Comparison of ENCODE assay signal across 13 mouse cellular contexts in the genomic region with DNA sequence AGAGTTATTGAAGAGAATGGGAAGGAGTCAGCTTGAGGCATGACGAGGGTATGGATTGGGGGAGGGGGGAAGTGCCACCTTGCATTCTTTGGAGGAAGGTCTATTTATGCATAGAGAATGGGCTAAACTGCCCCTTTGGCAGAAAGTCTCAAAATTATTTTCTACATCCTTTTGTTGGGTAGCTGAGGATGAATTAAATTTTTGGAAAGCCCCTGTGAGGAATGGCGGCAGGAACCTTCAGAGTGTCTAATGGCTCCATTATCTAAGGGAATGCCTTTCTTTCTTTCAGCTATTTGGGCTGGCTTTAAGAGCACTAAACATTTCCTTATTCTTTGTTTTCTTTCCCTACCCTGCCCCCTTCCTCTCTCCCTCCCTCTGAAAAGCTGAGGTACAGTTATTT. TPM values are rescaled to one million over a fixed set of nuclear protein-coding genes. Genes with fewer than 3 reads are reported as not detected.
DNase-seq lines count a peak whose midpoint lies in the region; ATAC-seq and TF ChIP-seq lines count a peak whose summit lies in the region.
"Had no signal": no experiment of that assay in that cellular context is flagged by ENCODE, and none has a peak within 500 bp of the region (broad histone marks: within the 10 kb centered on the region; RNA-seq: fewer than 3 reads in every experiment).

No protein-coding gene starts in this region.

- H3K27me3 ChIP-seq in E14TG2a.4 (ENCODE audit: insufficient read depth, low read length): peaks cover 79% of the 10 kb centered on the region
- H3K27me3 ChIP-seq in hindbrain, embryonic 10.5 days (ENCODE audit: insufficient read depth, poor library complexity, severe bottlenecking): peaks cover 98% of the 10 kb centered on the region
- H3K27me3 ChIP-seq in midbrain, embryonic 12.5 days: peaks cover 76% of the 10 kb centered on the region
- H3K27me3 ChIP-seq in intestine, postnatal 0 days (replicated peaks; ENCODE audit: control insufficient read depth, insufficient read depth, low read length): peaks cover 98% of the 10 kb centered on the region

- H3K4me2 ChIP-seq in midbrain, embryonic 12.5 days (replicated peaks): peak overlapping the region; percentile 71
- no peak overlapping the region for H3K4me2 ChIP-seq in intestine, postnatal 0 days (replicated peaks; ENCODE audit: low read depth)
- H3K4me2 ChIP-seq: liver, embryonic 11.5 days had no signal

- WGBS in hindbrain, embryonic 10.5 days: 6% methylated on average over 2 of the region's 2 CpGs
- WGBS in midbrain, embryonic 12.5 days: 2% methylated on average over 2 of the region's 2 CpGs
- WGBS in intestine, postnatal 0 days: 3% methylated on average over 2 of the region's 2 CpGs

- H3K9ac ChIP-seq in midbrain, embryonic 12.5 days (replicated peaks): peak overlapping the region; percentile 62
- no peak overlapping the region for H3K9ac ChIP-seq in intestine, postnatal 0 days (ENCODE audit: low read depth, low read length)

- no peak for TF ChIP-seq CTCF in E14TG2a.4 (conservative IDR thresholded peaks at IDR 0.05; ENCODE audit: low read length)
- TF ChIP-seq CTCF in intestine, postnatal 0 days (IDR thresholded peaks at IDR 0.05; ENCODE audit: low read depth): no peak

- peaks cover 37% of the 10 kb centered on the region for H3K36me3 ChIP-seq in E14TG2a.4 (ENCODE audit: insufficient read depth, low read length)
- H3K36me3 ChIP-seq in hindbrain, embryonic 10.5 days: peaks cover 24% of the 10 kb centered on the region
- no peaks in the 10 kb centered on the region for H3K36me3 ChIP-seq in midbrain, embryonic 12.5 days
- no peaks in the 10 kb centered on the region for H3K36me3 ChIP-seq in intestine, postnatal 0 days (ENCODE audit: control insufficient read depth, insufficient read depth)

- no peaks in the 10 kb centered on the region for H3K9me3 ChIP-seq in E14TG2a.4 (ENCODE audit: low read length)
- no peaks in the 10 kb centered on the region for H3K9me3 ChIP-seq in hindbrain, embryonic 10.5 days
- no peaks in the 10 kb centered on the region for H3K9me3 ChIP-seq in midbrain, embryonic 12.5 days
- no peaks in the 10 kb centered on the region for H3K9me3 ChIP-seq in intestine, postnatal 0 days (ENCODE audit: control insufficient read depth)

- H3K27ac ChIP-seq in hindbrain, embryonic 10.5 days: peak overlapping the region; percentile 97
- no peak overlapping the region for H3K27ac ChIP-seq in midbrain, embryonic 12.5 days (replicated peaks)
- no peak overlapping the region for H3K27ac ChIP-seq in intestine, postnatal 0 days (ENCODE audit: low read depth, low read length)
- H3K27ac ChIP-seq: kidney, postnatal 0 days had no signal

- DNase-seq in cerebellum, postnatal 14 days: peak; percentile 58
- no peak for DNase-seq in hindbrain, embryonic 10.5 days (ENCODE audit: low spot score)
- DNase-seq in adrenal gland, postnatal 25 days: no peak
- no peak for DNase-seq in urinary bladder, postnatal 36 days (ENCODE audit: low spot score in 2 of 2)
- DNase-seq in thymus, postnatal 25 days: no peak

- ATAC-seq in midbrain, embryonic 12.5 days (ENCODE audit: low FRiP score, low read depth): no peak
- ATAC-seq in intestine, postnatal 0 days: no peak
- ATAC-seq: CD4-positive, CD25-positive, alpha-beta regulatory T cell, adult 4 months had no signal

- peaks cover 80% of the 10 kb centered on the region for H3K4me1 ChIP-seq in E14TG2a.4 (replicated peaks; ENCODE audit: low read depth, low read length)
- peaks cover 64% of the 10 kb centered on the region for H3K4me1 ChIP-seq in hindbrain, embryonic 10.5 days (replicated peaks)
- H3K4me1 ChIP-seq in midbrain, embryonic 12.5 days: peaks cover 38% of the 10 kb centered on the region
- no peaks in the 10 kb centered on the region for H3K4me1 ChIP-seq in intestine, postnatal 0 days (replicated peaks; ENCODE audit: control insufficient read depth, insufficient read depth, low read length)

- 0 out of 2 replicates have a peak overlapping the region, but pooled peaks have one; percentile 3 for H3K4me3 ChIP-seq in E14TG2a.4 (replicated peaks; ENCODE audit: low read length)
- H3K4me3 ChIP-seq in hindbrain, embryonic 10.5 days: peak overlapping the region; percentile 81
- H3K4me3 ChIP-seq in midbrain, embryonic 12.5 days: peak overlapping the region; percentile 36
- H3K4me3 ChIP-seq in intestine, postnatal 0 days (ENCODE audit: low read depth, low read length): no peak overlapping the region
- H3K4me3 ChIP-seq: megakaryocyte, embryonic 14.5 days had no signal

RNA-seq across cellular contexts. Expression of a gene that starts 5.1 kb away (rescaled TPM):
- 7.2 and 10.1 TPM in 2 replicates for polyA plus RNA-seq in hindbrain, embryonic 10.5 days (2016; fragmentation: Nextera tagmentation; extraction: Ambion mirVana)
- 14.2 and 21.1 TPM in 2 replicates for polyA plus RNA-seq in midbrain, embryonic 12.5 days (2016; fragmentation: Nextera tagmentation; extraction: Ambion mirVana)
- not detected in 2 replicates for total RNA-seq in adrenal gland, postnatal 25 days (2021)
- not detected in 2 replicates for polyA plus RNA-seq in intestine, postnatal 0 days (2015; fragmentation: Nextera tagmentation; extraction: Ambion mirVana)
- polyA plus RNA-seq: CD4-positive, CD25-positive, alpha-beta regulatory T cell, adult 4 months; heart, postnatal 0 days; kidney, postnatal 0 days; liver, embryonic 11.5 days had no signal

RNA-seq across cellular contexts. Expression of a gene that starts 10.0 kb away (rescaled TPM):
- 0.24 and 0.29 TPM in 2 replicates for polyA plus RNA-seq in hindbrain, embryonic 10.5 days (2016; fragmentation: Nextera tagmentation; extraction: Ambion mirVana)
- polyA plus RNA-seq in midbrain, embryonic 12.5 days (2016; fragmentation: Nextera tagmentation; extraction: Ambion mirVana): 0.31 and 0.68 TPM in 2 replicates
- not detected in 2 replicates for total RNA-seq in adrenal gland, postnatal 25 days (2021)
- not detected in 2 replicates for polyA plus RNA-seq in intestine, postnatal 0 days (2015; fragmentation: Nextera tagmentation; extraction: Ambion mirVana)
- polyA plus RNA-seq: CD4-positive, CD25-positive, alpha-beta regulatory T cell, adult 4 months; heart, postnatal 0 days; kidney, postnatal 0 days; liver, embryonic 11.5 days had no signal

RNA-seq across cellular contexts. Expression of a gene that starts 14.9 kb away (rescaled TPM):
- polyA plus RNA-seq in hindbrain, embryonic 10.5 days (2016; fragmentation: Nextera tagmentation; extraction: Ambion mirVana): 16.5 and 20.3 TPM in 2 replicates
- 15.7 and 30.2 TPM in 2 replicates for polyA plus RNA-seq in midbrain, embryonic 12.5 days (2016; fragmentation: Nextera tagmentation; extraction: Ambion mirVana)
- not detected in 2 replicates for total RNA-seq in adrenal gland, postnatal 25 days (2021)
- polyA plus RNA-seq in intestine, postnatal 0 days (2015; fragmentation: Nextera tagmentation; extraction: Ambion mirVana): not detected in 2 replicates
- polyA plus RNA-seq: CD4-positive, CD25-positive, alpha-beta regulatory T cell, adult 4 months; heart, postnatal 0 days had no signal

RNA-seq across cellular contexts. Expression of a gene that starts 29.4 kb away (rescaled TPM):
- polyA plus RNA-seq in hindbrain, embryonic 10.5 days (2016; fragmentation: Nextera tagmentation; extraction: Ambion mirVana): 1.9 and 2.4 TPM in 2 replicates
- polyA plus RNA-seq in midbrain, embryonic 12.5 days (2016; fragmentation: Nextera tagmentation; extraction: Ambion mirVana): 1.7 and 2.6 TPM in 2 replicates
- total RNA-seq in adrenal gland, postnatal 25 days (2021): not detected in 2 replicates
- polyA plus RNA-seq in intestine, postnatal 0 days (2015; fragmentation: Nextera tagmentation; extraction: Ambion mirVana): not detected in 2 replicates
- polyA plus RNA-seq: CD4-positive, CD25-positive, alpha-beta regulatory T cell, adult 4 months; heart, postnatal 0 days; kidney, postnatal 0 days; liver, embryonic 11.5 days had no signal

RNA-seq across cellular contexts. Expression of a gene that starts 53.8 kb away (rescaled TPM):
- 25.6 and 29.3 TPM in 2 replicates for polyA plus RNA-seq in hindbrain, embryonic 10.5 days (2016; fragmentation: Nextera tagmentation; extraction: Ambion mirVana)
- polyA plus RNA-seq in midbrain, embryonic 12.5 days (2016; fragmentation: Nextera tagmentation; extraction: Ambion mirVana): 32.2 and 33.5 TPM in 2 replicates
- total RNA-seq in adrenal gland, postnatal 25 days (2021): 133 and 175 TPM in 2 replicates
- 5.9 and 7.7 TPM in 2 replicates for polyA plus RNA-seq in intestine, postnatal 0 days (2015; fragmentation: Nextera tagmentation; extraction: Ambion mirVana)

Comparison
In these comparisons a context has a peak if more than half of its experiments do, and no peak if none do; other contexts are left out.
1. DNase-seq: peak in cerebellum, postnatal 14 days (2 of 2); none in hindbrain, embryonic 10.5 days (single experiment), adrenal gland, postnatal 25 days (single experiment), urinary bladder, postnatal 36 days (0 of 2) and thymus, postnatal 25 days (single experiment).
2. RNA of a gene that starts 14.9 kb away (polyA plus RNA-seq): 16.5 to 20.3 TPM in hindbrain, embryonic 10.5 days and 15.7 to 30.2 TPM in midbrain, embryonic 12.5 days; not detected in intestine, postnatal 0 days; every median in the first group is over 10 times any median in the second.